Mouse (Mus musculus) CD8-positive naive resting alpha-beta T cell, adult 2 months (primary cell): Measurements from ENCODE around the gene Olfr1261.

Experiments
- DNase-seq, 2 experiments: peaks; one replicate each; pipeline ENCODE4 v3.0.0; 2022; ENCODE audit warnings: low read depth in 2 of 2, low spot score in 2 of 2

Gene Olfr1261

GRCm38 (mm10) chr2:89990921-89991320, at the start of gene Olfr1261:
Gene Olfr1261 (plus strand): TSS chr2:89991221.
- DNase-seq, result no peak

GRCm38 (mm10) chr2:89948564-89948963, 42.5 kb upstream of the Olfr1261 start, which contains the start of gene Olfr1259:
Gene Olfr1259 (minus strand): TSS chr2:89948664.
- DNase-seq, result no peak

GRCm38 (mm10) chr2:89974184-89974583, 16.8 kb upstream of the Olfr1261 start, which contains the start of gene Olfr1260:
Gene Olfr1260 (plus strand): TSS chr2:89974340.
- no peak for DNase-seq

- DNase-seq, result no peak
Measured at GRCm38 (mm10) chr2:89977709-89978108, 13.3 kb upstream of the Olfr1261 start.

- DNase-seq, result no peak
Measured at GRCm38 (mm10) chr2:89999845-90000244, 8.8 kb downstream of the Olfr1261 start, which contains the start of gene Olfr1262. Gene Olfr1262 (plus strand): TSS chr2:90000145.

GRCm38 (mm10) chr2:90011831-90012230, 20.8 kb downstream of the Olfr1261 start, which contains the start of gene Olfr1263:
Gene Olfr1263 (plus strand): TSS chr2:90012131.
- no peak for DNase-seq

- DNase-seq, result no peak
Measured at GRCm38 (mm10) chr2:90025477-90025876, 34.5 kb downstream of the Olfr1261 start, which contains the start of gene Olfr1264. Gene Olfr1264 (minus strand): TSS chr2:90025577.

- no peak for DNase-seq
Measured at GRCm38 (mm10) chr2:90035037-90035436, 44.0 kb downstream of the Olfr1261 start, which contains the start of gene Olfr1265. Gene Olfr1265 (plus strand): TSS chr2:90035337.
